Mouse (Mus musculus): ENCODE results near the gene Tmem123. TPM values are rescaled to one million over a fixed set of nuclear protein-coding genes. Genes with fewer than 3 reads are reported as not detected.

The Tmem123 gene
- polyA plus RNA-seq, 1 experiment: 171 TPM

GRCm38 (mm10) chr9:7798555-7798954, 34.7 kb downstream of the Tmem123 start:
- Histone ChIP-seq H3K27ac (ENCODE audit: insufficient read depth, low read length) (no peak overlapping the region), H3K4me3 (ENCODE audit: insufficient read depth, low read length) (no peak overlapping the region), H3K4me1 (ENCODE audit: control insufficient read depth, insufficient read depth, low read length) (no peaks in the 10 kb centered on the region)
- no peak for TF ChIP-seq POLR2A (IDR thresholded peaks at IDR 0.05; ENCODE audit: low read depth, low read length)

- no peak overlapping the region for H3K27ac ChIP-seq (ENCODE audit: insufficient read depth, low read length)
- H3K4me1 ChIP-seq (ENCODE audit: control insufficient read depth, insufficient read depth, low read length): no peaks in the 10 kb centered on the region
- TF ChIP-seq CTCF (IDR thresholded peaks at IDR 0.05; ENCODE audit: borderline replicate concordance, insufficient read depth, low read length) (no peak), POLR2A (IDR thresholded peaks at IDR 0.05; ENCODE audit: low read depth, low read length) (no peak)
- H3K4me3 ChIP-seq (ENCODE audit: insufficient read depth, low read length): no peak overlapping the region
Observed at GRCm38 (mm10) chr9:7805101-7805506, 41.3 kb downstream of the Tmem123 start.

GRCm38 (mm10) chr9:7822758-7823157, 58.9 kb downstream of the Tmem123 start:
- no peak overlapping the region for H3K4me3 ChIP-seq (ENCODE audit: insufficient read depth, low read length)
- no peaks in the 10 kb centered on the region for H3K4me1 ChIP-seq (ENCODE audit: control insufficient read depth, insufficient read depth, low read length)
- H3K27ac ChIP-seq (ENCODE audit: insufficient read depth, low read length): no peak overlapping the region
- no peak for TF ChIP-seq POLR2A (IDR thresholded peaks at IDR 0.05; ENCODE audit: low read depth, low read length)
- TF ChIP-seq CTCF (IDR thresholded peaks at IDR 0.05; ENCODE audit: borderline replicate concordance, insufficient read depth, low read length): no peak

- no peaks in the 10 kb centered on the region for H3K4me1 ChIP-seq (ENCODE audit: control insufficient read depth, insufficient read depth, low read length)
- H3K27ac ChIP-seq (ENCODE audit: insufficient read depth, low read length): no peak overlapping the region
- TF ChIP-seq POLR2A (IDR thresholded peaks at IDR 0.05; ENCODE audit: low read depth, low read length) (no peak), CTCF (IDR thresholded peaks at IDR 0.05; ENCODE audit: borderline replicate concordance, insufficient read depth, low read length) (no peak)
- H3K4me3 ChIP-seq (ENCODE audit: insufficient read depth, low read length): no peak overlapping the region
Observed at GRCm38 (mm10) chr9:7824916-7825315, 61.1 kb downstream of the Tmem123 start.

GRCm38 (mm10) chr9:7828706-7829105, 64.9 kb downstream of the Tmem123 start:
- TF ChIP-seq CTCF (IDR thresholded peaks at IDR 0.05; ENCODE audit: borderline replicate concordance, insufficient read depth, low read length) (no peak), POLR2A (IDR thresholded peaks at IDR 0.05; ENCODE audit: low read depth, low read length) (no peak)
- Histone ChIP-seq H3K4me1 (ENCODE audit: control insufficient read depth, insufficient read depth, low read length) (no peaks in the 10 kb centered on the region), H3K27ac (ENCODE audit: insufficient read depth, low read length) (no peak overlapping the region), H3K4me3 (ENCODE audit: insufficient read depth, low read length) (no peak overlapping the region)

- Histone ChIP-seq H3K4me3 (ENCODE audit: insufficient read depth, low read length) (no peak overlapping the region), H3K4me1 (ENCODE audit: control insufficient read depth, insufficient read depth, low read length) (peaks cover 3% of the 10 kb centered on the region; the same call in 1 of the 2 replicates), H3K27ac (ENCODE audit: insufficient read depth, low read length) (no peak overlapping the region)
- TF ChIP-seq POLR2A (IDR thresholded peaks at IDR 0.05; ENCODE audit: low read depth, low read length): no peak
Observed at GRCm38 (mm10) chr9:7829531-7830528, 66.0 kb downstream of the Tmem123 start.

- H3K27ac ChIP-seq (ENCODE audit: insufficient read depth, low read length): no peak overlapping the region
Observed at GRCm38 (mm10) chr9:7833421-7833820, 69.6 kb downstream of the Tmem123 start.

GRCm38 (mm10) chr9:7835302-7835701, 71.5 kb downstream of the Tmem123 start:
- Histone ChIP-seq H3K4me1 (ENCODE audit: control insufficient read depth, insufficient read depth, low read length) (peaks cover 3% of the 10 kb centered on the region; the same call in 1 of the 2 replicates), H3K27ac (ENCODE audit: insufficient read depth, low read length) (no peak overlapping the region), H3K4me3 (ENCODE audit: insufficient read depth, low read length) (no peak overlapping the region)
- TF ChIP-seq CTCF (IDR thresholded peaks at IDR 0.05; ENCODE audit: borderline replicate concordance, insufficient read depth, low read length) (no peak), POLR2A (IDR thresholded peaks at IDR 0.05; ENCODE audit: low read depth, low read length) (no peak)

More at GRCm38 (mm10) chr9:7833421-7833820, 69.6 kb downstream of the Tmem123 start:
- H3K4me1 ChIP-seq (ENCODE audit: control insufficient read depth, insufficient read depth, low read length): peaks cover 3% of the 10 kb centered on the region; the same call in 1 of the 2 replicates
- TF ChIP-seq POLR2A (IDR thresholded peaks at IDR 0.05; ENCODE audit: low read depth, low read length): no peak
- TF ChIP-seq CTCF (IDR thresholded peaks at IDR 0.05; ENCODE audit: borderline replicate concordance, insufficient read depth, low read length): no peak
- no peak overlapping the region for H3K4me3 ChIP-seq (ENCODE audit: insufficient read depth, low read length)

GRCm38 (mm10) chr9:7836331-7836730, 72.5 kb downstream of the Tmem123 start:
- Histone ChIP-seq H3K4me3 (ENCODE audit: insufficient read depth, low read length) (peak overlapping the region; percentile 75), H3K4me1 (ENCODE audit: control insufficient read depth, insufficient read depth, low read length) (peaks cover 3% of the 10 kb centered on the region; the same call in 1 of the 2 replicates), H3K27ac (ENCODE audit: insufficient read depth, low read length) (peak overlapping the region; percentile 93)
- TF ChIP-seq POLR2A (IDR thresholded peaks at IDR 0.05; ENCODE audit: low read depth, low read length): peak; percentile 40; the same call in 1 of the 2 replicates
- no peak for TF ChIP-seq CTCF (IDR thresholded peaks at IDR 0.05; ENCODE audit: borderline replicate concordance, insufficient read depth, low read length)

Measured in embryonic fibroblast, embryonic 13.5 days (primary cell).